Mouse (Mus musculus) embryonic facial prominence, embryonic 12.5 days (tissue): ENCODE results near the gene Slc25a47. TPM values are rescaled to one million over a fixed set of nuclear protein-coding genes. Genes with fewer than 3 reads are reported as not detected.
A peak's percentile ranks its signal among the peaks of the same experiment; 100 is the strongest.

ENCODE experiments used
- ATAC-seq: fragments of 200-750 bp; cut with Nextera tagmentation; 2 replicates; pipeline ENCODE4 v1.8.0; 2017; ENCODE audit not compliant: insufficient number of reproducible peaks, insufficient read depth, low FRiP score, low TSS enrichment
- H3K27ac ChIP-seq: fragments of 300-500 bp; sonication (generic); 2 replicates; pipeline ENCODE4 v1.5.1; 2016; ENCODE audit warnings: mild to moderate bottlenecking
- H3K27me3 ChIP-seq: fragments of 300-500 bp; sonication (generic); 2 replicates; pipeline ENCODE4 v1.6.1; 2016; ENCODE audit warnings: mild to moderate bottlenecking, moderate library complexity
- H3K36me3 ChIP-seq: fragments of 300-500 bp; sonication (generic); 2 replicates; pipeline ENCODE4 v1.6.1; 2016; ENCODE audit warnings: mild to moderate bottlenecking
- H3K4me1 ChIP-seq: fragments of 300-500 bp; sonication (generic); 2 replicates; pipeline ENCODE4 v1.6.1; 2016
- H3K4me2 ChIP-seq: fragments of 300-500 bp; sonication (generic); replicated peaks from 2 replicates; pipeline ENCODE4 v1.6.1; 2016; ENCODE audit warnings: mild to moderate bottlenecking, moderate library complexity
- H3K4me3 ChIP-seq: fragments of 300-500 bp; sonication (generic); 2 replicates; pipeline ENCODE4 v1.5.1; 2016; ENCODE audit warnings: mild to moderate bottlenecking
- H3K9ac ChIP-seq: fragments of 300-500 bp; sonication (generic); 2 replicates; pipeline ENCODE4 v1.6.1; 2016; ENCODE audit warnings: mild to moderate bottlenecking, moderate library complexity
- H3K9me3 ChIP-seq: fragments of 300-500 bp; sonication (generic); 2 replicates; pipeline ENCODE4 v1.6.1; 2016; ENCODE audit warnings: mild to moderate bottlenecking, moderate library complexity
- WGBS: fragments of 180-500 bp; shearing (Covaris S2); methylation state at CpG from one replicate; pipeline ENCODE4 v1.1.7; 2016; 5-methylcytosine and 5-hydroxymethylcytosine counted together
- microRNA counts: library from miRNA; unstranded; fragments of <30 nt; microRNA quantifications from one replicate; lab custom pipeline; 2017
- microRNA-seq: library from miRNA; unstranded; fragments of <30 nt; microRNA quantifications from one replicate; pipeline ENCODE4, GENCODE M21; 2017
- polyA plus RNA-seq: library from polyadenylated mRNA; unstranded; fragments of >200 nt; fragmentation: Nextera tagmentation; extraction: Ambion mirVana; gene quantifications from 2 replicates; pipeline ENCODE4 v1.2.1, GENCODE M21; 2016

Slc25a47 gene
- polyA plus RNA-seq, 1 experiment from 2014 or later: 16.0 TPM

DNA sequence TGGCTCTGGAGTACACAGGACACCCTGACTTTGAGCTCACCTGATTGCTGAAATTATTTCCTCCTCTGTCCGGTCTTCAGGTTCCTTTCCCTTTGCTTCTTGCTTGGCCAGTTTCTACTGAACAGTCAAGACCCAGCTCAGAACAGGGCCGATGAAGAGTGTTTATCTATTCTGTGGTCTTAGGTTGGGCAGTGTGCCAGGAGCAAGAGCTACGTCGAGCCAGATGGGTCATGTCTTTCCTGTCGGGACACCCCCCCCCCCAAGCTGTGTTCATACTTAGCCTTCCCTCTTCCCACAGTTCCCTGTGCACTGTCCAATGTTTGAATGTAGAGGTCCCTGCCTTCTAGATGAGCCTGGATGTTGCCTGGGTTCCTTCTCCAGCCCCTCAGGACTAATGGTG, 65.5 kb downstream of the Slc25a47 start:
- Histone ChIP-seq H3K4me3 (no peak overlapping the region), H3K9me3 (no peaks in the 10 kb centered on the region), H3K4me1 (peaks cover 7% of the 10 kb centered on the region; the same call in 1 of the 2 replicates), H3K27me3 (0 out of 2 replicates have a peak, but pooled peaks cover under 1% of the 10 kb centered on the region), H3K4me2 (no peak overlapping the region), H3K27ac (no peak overlapping the region), H3K36me3 (peaks cover 6% of the 10 kb centered on the region; the same call in 1 of the 2 replicates), H3K9ac (no peak overlapping the region)
- ATAC-seq: no peak
- 90% methylated on average over 5 of the region's 5 CpGs for WGBS

GRCm38 (mm10) chr12:108902940-108903339, 67.1 kb downstream of the Slc25a47 start:
- Histone ChIP-seq H3K9ac (no peak overlapping the region), H3K36me3 (peaks cover 6% of the 10 kb centered on the region; the same call in 1 of the 2 replicates), H3K27ac (no peak overlapping the region), H3K9me3 (no peaks in the 10 kb centered on the region), H3K27me3 (0 out of 2 replicates have a peak, but pooled peaks cover 7% of the 10 kb centered on the region), H3K4me1 (peaks cover 12% of the 10 kb centered on the region; the same call in 1 of the 2 replicates), H3K4me2 (no peak overlapping the region), H3K4me3 (no peak overlapping the region)
- WGBS: 19% methylated on average over 8 of the region's 8 CpGs
- peak; percentile 55; the same call in 1 of the 2 replicates for ATAC-seq

GRCm38 (mm10) chr12:108903600-108904275, 67.9 kb downstream of the Slc25a47 start:
- 66% methylated on average over 8 of the region's 8 CpGs for WGBS
- no peak; the same call in 1 of the 2 replicates for ATAC-seq
- Histone ChIP-seq H3K4me2 (no peak overlapping the region), H3K27ac (no peak overlapping the region), H3K36me3 (no peaks in the 10 kb centered on the region), H3K4me3 (no peak overlapping the region), H3K4me1 (peaks cover 12% of the 10 kb centered on the region; the same call in 1 of the 2 replicates), H3K9ac (no peak overlapping the region), H3K27me3 (0 out of 2 replicates have a peak, but pooled peaks cover 7% of the 10 kb centered on the region), H3K9me3 (no peaks in the 10 kb centered on the region)

- Histone ChIP-seq H3K4me2 (no peak overlapping the region), H3K9me3 (no peaks in the 10 kb centered on the region)
Observed at GRCm38 (mm10) chr12:108904276-108904653, 68.4 kb downstream of the Slc25a47 start.

GRCm38 (mm10) chr12:108905620-108906302, 69.9 kb downstream of the Slc25a47 start:
- no peaks in the 10 kb centered on the region for H3K36me3 ChIP-seq
- no peak overlapping the region for H3K9ac ChIP-seq
- H3K4me1 ChIP-seq: peaks cover 24% of the 10 kb centered on the region
- no peak overlapping the region for H3K27ac ChIP-seq
- H3K4me2 ChIP-seq: no peak overlapping the region
- WGBS: 49% methylated on average over 14 of the region's 14 CpGs
- no peak for ATAC-seq
- H3K27me3 ChIP-seq: 0 out of 2 replicates have a peak, but pooled peaks cover 7% of the 10 kb centered on the region
- H3K4me3 ChIP-seq: no peak overlapping the region
- no peaks in the 10 kb centered on the region for H3K9me3 ChIP-seq

More at GRCm38 (mm10) chr12:108904276-108904653, 68.4 kb downstream of the Slc25a47 start:
- Histone ChIP-seq H3K4me1 (peaks cover 16% of the 10 kb centered on the region), H3K27ac (no peak overlapping the region), H3K4me3 (no peak overlapping the region), H3K36me3 (no peaks in the 10 kb centered on the region), H3K27me3 (0 out of 2 replicates have a peak, but pooled peaks cover 7% of the 10 kb centered on the region), H3K9ac (no peak overlapping the region)
- 35% methylated on average over 8 of the region's 8 CpGs for WGBS
- no peak for ATAC-seq

DNA sequence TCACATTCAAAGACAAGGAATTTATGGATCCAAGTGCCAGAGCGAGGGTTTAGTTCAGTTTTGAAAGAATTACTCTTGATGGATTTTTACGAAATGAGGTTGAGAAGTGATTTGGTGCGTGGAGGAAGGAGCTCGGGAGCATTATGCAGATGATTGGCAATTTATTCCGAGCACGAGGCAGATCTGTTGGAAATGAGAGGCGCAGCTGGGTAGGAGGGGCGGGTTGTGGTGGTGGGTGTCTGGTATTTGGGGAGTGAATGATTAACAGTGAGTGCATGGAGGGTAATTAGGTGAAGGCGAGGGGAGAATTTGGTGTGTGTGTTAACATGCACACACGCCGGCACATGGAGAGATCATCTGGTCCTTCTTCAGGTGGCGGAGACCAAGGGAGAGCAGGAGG, 70.6 kb downstream of the Slc25a47 start:
- no peak for ATAC-seq
- no peaks in the 10 kb centered on the region for H3K9me3 ChIP-seq
- H3K9ac ChIP-seq: no peak overlapping the region
- no peak overlapping the region for H3K4me2 ChIP-seq
- H3K27ac ChIP-seq: no peak overlapping the region
- peaks cover 31% of the 10 kb centered on the region for H3K4me1 ChIP-seq
- H3K4me3 ChIP-seq: no peak overlapping the region
- WGBS: 74% methylated on average over 12 of the region's 12 CpGs
- H3K36me3 ChIP-seq: no peaks in the 10 kb centered on the region
- H3K27me3 ChIP-seq: 0 out of 2 replicates have a peak, but pooled peaks cover 9% of the 10 kb centered on the region

MicroRNA genes within 50 kb of the gene (microRNA counts, 519-probe panel; counts per million panel counts)
- microRNA mmu-miR-345-3p (lab: Ali Mortazavi, UCI) (460 counts per million, percentile 65 among the panel's probes with 10 or more counts), microRNA mmu-miR-345-5p (lab: Ali Mortazavi, UCI) (3,447 counts per million, percentile 73 among the panel's probes with 10 or more counts)

Small RNA genes lying within 50 kb of the gene (microRNA-seq; reads per million reads assigned to microRNA genes)
- gene Mir345: 159 reads per million, percentile 58 among the genes with 10 or more reads in this experiment

Other genes starting within 250 kb of the Slc25a47 start
- gene Degs2, start 133.7 kb upstream of the Slc25a47 start, polyA plus RNA-seq: 1.9 and 2.0 TPM in 2 replicates
- gene Yy1, start 43.1 kb upstream of the Slc25a47 start, polyA plus RNA-seq: 20.8 and 23.2 TPM in 2 replicates
- 16.9 and 19.4 TPM in 2 replicates for gene Slc25a29, start 163 bp upstream of the Slc25a47 start, polyA plus RNA-seq
- 9.3 and 12.9 TPM in 2 replicates for gene Wdr25, start 57.6 kb downstream of the Slc25a47 start, polyA plus RNA-seq
- 97.5 and 98.1 TPM in 2 replicates for gene Wars, start 58.1 kb downstream of the Slc25a47 start, polyA plus RNA-seq
- 10.6 and 11.2 TPM in 2 replicates for gene Begain, start 232.2 kb downstream of the Slc25a47 start, polyA plus RNA-seq